Comparison of ENCODE assay signal across 27 mouse cellular contexts in genomic region chr15:8718496-8718895, GRCm38 (mm10). TPM values are rescaled to one million over a fixed set of nuclear protein-coding genes. Genes with fewer than 3 reads are reported as not detected.
DNase-seq lines count a peak whose midpoint lies in the region; TF ChIP-seq lines count a peak whose summit lies in the region.
"Had no signal": no experiment of that assay in that cellular context is flagged by ENCODE, and none has a peak within 500 bp of the region (broad histone marks: within the 10 kb centered on the region; RNA-seq: fewer than 3 reads in every experiment).

No protein-coding gene starts in this region.

- 0 out of 2 replicates have a peak overlapping the region, but pooled peaks have one; percentile 18 for H3K27ac ChIP-seq in layer of hippocampus, adult 2 months
- H3K27ac ChIP-seq: embryonic facial prominence, embryonic 10.5 days; embryonic facial prominence, embryonic 13.5 days; forebrain, embryonic 12.5 days; forebrain, embryonic 15.5 days; heart, adult 2 months; heart, embryonic 15.5 days; hindbrain, embryonic 10.5 days; hindbrain, embryonic 13.5 days; intestine, embryonic 15.5 days had no signal

- DNase-seq in adrenal gland, postnatal 10 days, result peak; percentile 51
- DNase-seq in adrenal gland, postnatal 4 days (ENCODE audit: low spot score in 2 of 2), result no peak
- DNase-seq in layer of hippocampus, adult 2 months (ENCODE audit: low spot score in 2 of 2), result no peak
- DNase-seq in layer of hippocampus, postnatal 36 days, result no peak
- DNase-seq in adipocyte (ENCODE audit: low spot score), result peak; percentile 89
- no peak for DNase-seq in natural killer cell, adult 2 months (ENCODE audit: low spot score in 2 of 2)
- DNase-seq: B cell, adult 2 months; cerebellum, adult 11-12 months; cerebellum, adult 8-10 months; cerebellum, postnatal 10 days; cerebellum, postnatal 36 days; embryo, embryonic 11 days; gastrocnemius, postnatal 25 days; heart, adult 2 months; heart, postnatal 10 days; heart, postnatal 36 days; kidney, adult 11 months had no signal

- H3K4me3 ChIP-seq in layer of hippocampus, adult 2 months, result no peak overlapping the region
- H3K4me3 ChIP-seq: embryonic facial prominence, embryonic 10.5 days; embryonic facial prominence, embryonic 13.5 days; erythroblast, embryonic 14.5 days; forebrain, embryonic 12.5 days; forebrain, embryonic 15.5 days; heart, adult 2 months; heart, embryonic 12.5 days; heart, embryonic 15.5 days; hindbrain, embryonic 10.5 days; hindbrain, embryonic 13.5 days; intestine, embryonic 15.5 days had no signal

- TF ChIP-seq CTCF in layer of hippocampus, adult 2 months (conservative IDR thresholded peaks at IDR 0.05), result no peak

RNA-seq across cellular contexts. Expression of gene Slc1a3, which starts 7.9 kb away (rescaled TPM):
- total RNA-seq in adrenal gland, postnatal 10 days (2021), result 10 to 100 TPM; 10.4 to 18.5 TPM
- total RNA-seq in adrenal gland, postnatal 4 days (2021), result 10 to 100 TPM in 1 of 2 experiments, 1 to 10 TPM in 1; 8.1 to 11.4 TPM
- 100 to 1,000 TPM; 388 to 405 TPM for total RNA-seq in layer of hippocampus, adult 2 months (2021)
- total RNA-seq in layer of hippocampus, postnatal 36 days (2021), result 100 to 1,000 TPM; 377 to 416 TPM

Comparison
In these comparisons a context has a peak if more than half of its experiments do, and no peak if none do; other contexts are left out.
1. DNase-seq: peak in adrenal gland, postnatal 10 days (single experiment) and adipocyte (single experiment); none in adrenal gland, postnatal 4 days (0 of 2), layer of hippocampus, adult 2 months (0 of 2), layer of hippocampus, postnatal 36 days (0 of 2) and natural killer cell, adult 2 months (0 of 2).
2. RNA of gene Slc1a3, which starts 7.9 kb away (total RNA-seq): 377 to 416 TPM in layer of hippocampus, postnatal 36 days and 388 to 405 TPM in layer of hippocampus, adult 2 months; 10.4 to 18.5 TPM in adrenal gland, postnatal 10 days and 8.1 to 11.4 TPM in adrenal gland, postnatal 4 days; every median in the first group is over 10 times any median in the second.